Mouse (Mus musculus): ENCODE data around the gene Hyal1.

DNA sequence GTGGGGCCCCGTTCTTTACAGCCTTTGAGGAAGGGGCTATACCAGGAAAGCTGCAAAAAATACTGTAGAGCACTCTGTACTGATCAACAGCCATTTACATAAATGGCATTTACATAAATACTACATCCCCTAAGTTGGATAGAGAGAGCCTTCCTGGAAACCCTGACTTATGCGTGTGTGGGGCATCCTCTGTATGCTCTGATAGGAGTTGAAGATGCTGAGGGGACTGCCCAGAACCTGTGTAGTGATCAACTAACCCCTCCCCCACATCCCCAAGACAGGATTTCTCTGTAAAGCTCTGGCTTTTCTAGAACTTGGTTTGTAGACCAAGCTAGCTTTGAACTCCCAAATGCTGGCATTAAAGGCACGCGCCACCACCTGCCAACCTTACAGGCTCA, 32.7 kb downstream of the Hyal1 start:
- TF ChIP-seq CTCF (IDR thresholded peaks at IDR 0.05; ENCODE audit: borderline replicate concordance, extremely low read depth, insufficient read depth, insufficient read length) (no peak), POLR2A (IDR thresholded peaks at IDR 0.05; ENCODE audit: borderline replicate concordance, extremely low read depth, insufficient read depth, insufficient read length, poor library complexity, severe bottlenecking) (no peak)
